Mouse (Mus musculus): Measurements from ENCODE around the gene Ubxn7.

Gene Ubxn7

DNA sequence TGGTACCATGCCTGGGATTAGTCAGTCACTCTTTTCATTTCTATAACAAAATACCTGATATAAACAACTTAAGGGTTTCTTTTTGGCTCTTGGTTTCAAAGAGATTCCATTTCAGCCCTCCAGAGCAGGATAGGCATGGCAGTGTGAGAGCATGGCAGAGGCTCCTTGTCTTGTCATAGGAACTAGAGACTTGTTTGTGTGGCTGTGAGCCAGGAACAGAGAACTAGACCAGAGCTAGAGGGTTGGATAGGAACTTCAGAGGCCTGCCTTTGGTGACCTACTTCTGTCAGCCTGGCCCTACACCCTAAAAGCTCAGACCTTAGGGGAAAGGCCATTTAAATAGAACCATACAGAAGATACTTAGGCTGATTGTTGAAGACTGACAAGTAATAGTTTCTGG lies 50.8 kb downstream of the Ubxn7 start:
- DNase-seq (ENCODE audit: low read depth), result no peak

DNA sequence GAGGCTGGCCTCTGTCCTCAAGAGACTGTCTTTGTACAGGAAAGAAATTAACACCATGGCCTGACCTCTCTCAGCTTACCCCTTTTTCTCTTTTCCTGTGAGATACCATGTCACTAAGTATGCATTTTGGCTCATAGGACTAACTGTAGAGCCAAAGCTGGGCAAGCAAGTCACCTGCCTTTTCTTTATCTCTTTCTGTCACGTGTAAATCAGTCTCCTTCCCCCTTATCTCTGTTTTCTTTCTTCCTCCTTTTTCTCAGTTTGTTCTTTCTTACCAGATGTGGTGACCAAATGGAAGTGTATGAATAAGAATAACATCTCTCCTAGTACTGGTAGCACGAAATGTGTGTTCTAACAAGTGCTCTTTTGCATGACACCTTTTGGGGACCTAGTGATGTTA lies 52.8 kb downstream of the Ubxn7 start:
- no peak for DNase-seq (ENCODE audit: low read depth)

DNA sequence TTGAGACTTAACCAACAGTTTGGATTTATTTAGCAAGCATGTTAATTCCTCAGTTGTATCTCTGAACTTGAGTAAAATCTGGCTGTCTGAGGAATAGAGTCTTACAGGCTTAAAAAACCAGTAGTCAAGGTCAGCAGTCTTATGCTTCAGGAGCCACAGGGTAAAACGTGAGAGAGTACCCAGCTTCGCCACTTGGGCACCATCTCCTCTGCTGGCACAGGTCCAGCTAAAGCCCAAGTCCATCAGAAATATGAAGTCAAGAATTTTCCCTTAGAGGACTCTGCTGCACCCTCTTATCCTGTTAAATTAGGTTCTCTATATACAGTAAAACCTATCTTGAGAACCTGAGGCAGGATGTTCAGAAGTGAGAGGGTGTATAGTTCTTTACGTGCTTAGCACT lies 54.8 kb downstream of the Ubxn7 start:
- no peak for DNase-seq (ENCODE audit: low read depth)

GRCm38 (mm10) chr16:32389049-32389448 lies 57.0 kb downstream of the Ubxn7 start:
- no peak for DNase-seq (ENCODE audit: low read depth)

DNA sequence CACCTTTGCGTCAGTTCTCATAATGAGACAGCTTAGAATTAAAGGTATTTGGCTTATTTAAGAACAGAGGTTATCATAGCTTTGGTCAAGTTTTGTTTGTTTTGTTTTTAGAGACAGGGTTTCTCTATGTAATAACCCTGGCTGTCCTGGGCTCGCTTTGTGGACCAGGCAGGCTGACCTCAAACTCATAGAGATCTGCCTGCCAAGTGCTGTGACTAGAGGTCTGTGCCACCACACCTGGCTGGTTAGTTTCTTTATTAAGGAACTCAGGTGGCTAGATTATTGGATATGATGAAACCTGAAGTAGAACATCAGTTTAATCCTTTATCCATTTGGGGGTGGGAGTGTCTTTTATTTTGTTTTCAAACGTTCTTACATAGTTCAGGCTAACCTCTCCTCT lies 57.8 kb downstream of the Ubxn7 start:
- no peak for DNase-seq (ENCODE audit: low read depth)

GRCm38 (mm10) chr16:32390882-32391281 lies 58.8 kb downstream of the Ubxn7 start:
- no peak for DNase-seq (ENCODE audit: low read depth)

DNA sequence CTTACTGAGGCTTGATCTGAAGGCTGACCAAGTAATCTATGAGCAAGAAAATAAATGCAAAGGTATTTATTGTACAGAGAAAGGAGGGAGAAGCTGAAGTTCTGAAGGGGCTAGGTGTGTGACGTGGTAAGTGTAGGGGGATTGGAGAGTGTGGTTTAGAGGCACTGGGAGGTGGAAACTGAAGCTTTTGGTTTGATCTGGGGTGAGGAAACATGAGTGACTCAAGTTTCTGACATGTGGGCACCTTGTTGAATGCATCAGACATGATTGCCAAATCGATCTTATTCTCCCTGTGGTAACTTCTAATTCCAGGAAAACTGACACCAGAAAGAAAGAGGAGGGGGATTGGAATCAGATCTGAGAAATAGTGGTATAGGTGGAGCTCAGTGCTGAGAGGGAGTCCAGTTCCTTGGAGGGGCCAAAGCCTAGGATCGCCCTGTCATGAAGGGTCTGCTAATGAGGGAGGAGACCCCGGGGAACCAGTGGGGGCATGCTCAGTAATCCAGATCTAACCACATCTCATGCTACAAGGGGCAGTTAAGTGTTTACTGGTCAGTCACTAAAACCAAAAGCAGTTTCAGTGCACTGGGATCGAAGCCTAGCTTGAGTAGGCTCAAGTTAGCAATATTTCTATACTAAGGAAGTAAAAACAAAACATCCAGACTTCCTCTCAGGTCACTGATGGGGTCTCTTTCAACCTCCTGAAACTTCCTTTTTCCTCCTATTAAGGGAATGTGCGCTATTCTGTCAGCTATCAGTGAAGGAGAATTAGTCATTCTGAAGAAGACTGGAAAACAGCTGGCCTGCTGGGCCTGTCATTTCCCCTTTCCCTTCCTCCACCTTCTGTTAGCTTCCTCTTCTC lies 63.9 kb downstream of the Ubxn7 start:
- DNase-seq (ENCODE audit: low read depth), result no peak

DNA sequence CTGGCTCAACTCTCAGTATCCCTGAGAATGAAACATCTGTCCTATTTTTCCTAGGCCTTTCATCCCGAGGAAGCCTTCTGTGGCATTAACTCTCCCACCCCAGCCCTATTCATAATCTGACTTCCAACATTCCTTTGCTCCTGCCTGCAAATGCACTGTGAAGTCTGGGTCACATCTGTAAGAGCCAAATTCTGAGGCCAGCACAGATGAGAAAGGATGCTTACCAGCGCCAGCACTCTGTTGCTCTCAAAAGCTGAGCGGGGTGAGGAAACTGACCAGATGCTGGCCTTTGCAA lies 64.4 kb downstream of the Ubxn7 start:
- DNase-seq (ENCODE audit: low read depth), result no peak

DNA sequence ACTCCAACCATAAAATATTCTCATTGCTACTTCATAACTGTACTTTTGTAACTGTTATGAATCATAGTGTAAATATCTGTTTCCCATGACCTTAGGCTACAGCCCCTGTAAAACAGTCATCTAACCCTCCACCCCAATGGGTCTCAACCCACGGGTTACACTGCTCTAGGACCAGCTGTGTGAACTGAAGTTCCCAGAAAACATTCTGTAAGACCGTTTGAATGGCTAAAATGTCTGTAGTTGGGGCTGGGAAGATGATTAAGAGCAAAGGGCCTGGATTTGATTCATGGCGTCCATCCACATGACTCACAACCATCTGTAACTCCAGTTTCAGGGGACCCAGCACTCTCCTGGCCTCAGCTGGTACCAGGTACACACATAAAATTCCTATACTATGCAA lies 66.1 kb downstream of the Ubxn7 start:
- no peak for DNase-seq (ENCODE audit: low read depth)

- no peak for DNase-seq (ENCODE audit: low read depth)
Measured at GRCm38 (mm10) chr16:32400267-32400666, 68.2 kb downstream of the Ubxn7 start, which contains the start of gene Tm4sf19. Gene Tm4sf19 (plus strand): TSS chr16:32400506.

DNA sequence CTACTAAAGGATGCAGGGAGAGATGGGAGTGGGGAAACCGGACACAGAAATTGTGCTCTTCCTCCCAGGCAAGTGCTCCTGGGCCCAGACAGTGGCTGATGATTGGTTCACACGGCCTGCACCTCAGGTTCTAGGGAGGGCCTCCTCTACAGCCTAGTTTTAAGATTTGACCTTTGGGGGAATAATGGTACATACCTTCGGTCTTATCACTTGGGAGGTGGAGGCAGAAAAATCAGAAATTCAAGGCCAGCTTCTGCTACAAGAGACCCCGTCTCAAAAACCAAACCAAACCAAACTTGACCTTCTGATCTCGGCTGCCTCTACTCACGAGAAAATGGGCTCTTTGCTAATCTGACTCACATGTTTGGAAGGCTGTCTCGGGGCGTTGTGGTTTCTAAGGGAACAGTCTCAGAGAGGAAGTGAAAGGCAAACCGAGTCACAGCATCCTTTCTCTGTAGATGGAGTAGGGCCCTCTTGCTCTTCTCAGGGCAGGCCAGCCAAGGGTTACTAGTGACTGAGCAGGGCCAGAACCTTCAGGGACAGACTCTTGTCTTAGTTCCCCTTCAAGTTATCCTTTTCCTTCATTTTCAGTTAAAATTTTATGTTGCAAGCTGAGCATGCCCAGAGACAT lies 69.4 kb downstream of the Ubxn7 start:
- DNase-seq (ENCODE audit: low read depth), result no peak

- no peak for DNase-seq (ENCODE audit: low read depth)
Measured at GRCm38 (mm10) chr16:32402818-32403217, 70.8 kb downstream of the Ubxn7 start.

DNA sequence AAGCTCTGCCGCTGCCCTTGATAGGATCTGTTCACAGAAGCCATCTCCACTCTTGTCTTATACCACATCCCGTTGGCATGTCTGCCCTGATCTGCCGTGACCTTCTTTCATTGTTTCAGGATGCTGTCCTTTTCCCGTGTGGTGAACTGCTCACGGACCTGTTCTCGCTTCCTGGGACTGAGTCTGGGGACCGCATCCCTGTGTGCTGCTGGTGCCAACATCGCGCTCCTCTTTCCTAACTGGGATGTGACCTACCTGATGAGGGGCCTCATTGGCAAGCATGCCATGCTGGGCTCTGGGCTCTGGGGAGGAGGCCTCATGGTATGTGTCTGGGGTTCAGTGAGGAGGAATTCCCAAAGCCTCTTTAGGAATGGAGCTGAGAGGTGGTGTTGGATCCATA lies 73.7 kb downstream of the Ubxn7 start:
- DNase-seq (ENCODE audit: low read depth), result no peak

GRCm38 (mm10) chr16:32406671-32407070 lies 74.6 kb downstream of the Ubxn7 start:
- no peak for DNase-seq (ENCODE audit: low read depth)

DNA sequence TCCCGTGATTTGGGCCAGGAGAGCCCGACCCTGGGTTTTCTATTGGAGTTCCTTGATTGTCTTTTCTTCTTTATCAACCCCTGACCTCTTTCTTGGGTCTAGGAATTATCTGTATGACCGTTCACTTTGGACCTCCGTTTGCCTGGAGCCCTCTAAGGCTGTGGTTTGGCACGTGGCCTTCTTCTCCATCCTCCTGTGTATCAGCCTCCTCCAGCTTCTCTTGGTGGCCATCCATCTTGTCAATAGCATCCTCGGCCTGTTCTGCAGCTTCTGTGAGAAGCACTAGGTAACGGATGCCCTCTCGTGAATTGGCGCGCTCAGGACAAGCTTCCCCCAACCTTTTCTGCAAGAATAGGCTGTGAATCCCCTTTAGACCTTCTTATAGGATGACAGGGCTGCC lies 75.7 kb downstream of the Ubxn7 start:
- DNase-seq (ENCODE audit: low read depth), result no peak

- DNase-seq (ENCODE audit: low read depth), result no peak
Measured at GRCm38 (mm10) chr16:32417457-32417856, 85.4 kb downstream of the Ubxn7 start.

GRCm38 (mm10) chr16:32419517-32420483 lies 87.7 kb downstream of the Ubxn7 start, which contains the start of gene Tctex1d2:
Gene Tctex1d2 (plus strand): TSS chr16:32419702.
- peak; percentile 92 for DNase-seq (ENCODE audit: low read depth)

DNA sequence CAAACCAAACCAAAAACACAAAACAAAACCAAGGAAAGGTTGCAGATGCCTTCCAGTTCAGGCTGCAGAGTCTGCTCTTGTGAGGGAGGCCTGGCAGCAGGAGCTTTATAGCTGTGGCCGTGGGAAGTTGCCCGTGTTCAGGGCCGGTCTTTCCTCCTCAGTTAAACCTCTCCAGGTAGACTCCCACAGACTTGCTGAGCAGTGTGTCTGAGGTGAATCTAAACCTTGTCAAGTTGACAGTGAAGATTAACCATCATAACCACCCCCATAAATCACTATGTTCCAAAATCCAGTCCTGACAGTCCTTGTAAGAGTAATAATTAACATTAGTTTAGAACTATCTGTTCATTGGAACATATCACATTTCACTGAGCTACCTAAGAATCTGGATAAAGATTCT lies 95.4 kb downstream of the Ubxn7 start:
- no peak for DNase-seq (ENCODE audit: low read depth)

GRCm38 (mm10) chr16:32430474-32431046 lies 98.5 kb downstream of the Ubxn7 start, which contains the start of gene Pcyt1a:
Gene Pcyt1a (plus strand): TSS chr16:32430921.
- peak; percentile 83 for DNase-seq (ENCODE audit: low read depth)

- no peak for DNase-seq (ENCODE audit: low read depth)
Measured at GRCm38 (mm10) chr16:32431047-32431591, 99.1 kb downstream of the Ubxn7 start.

DNA sequence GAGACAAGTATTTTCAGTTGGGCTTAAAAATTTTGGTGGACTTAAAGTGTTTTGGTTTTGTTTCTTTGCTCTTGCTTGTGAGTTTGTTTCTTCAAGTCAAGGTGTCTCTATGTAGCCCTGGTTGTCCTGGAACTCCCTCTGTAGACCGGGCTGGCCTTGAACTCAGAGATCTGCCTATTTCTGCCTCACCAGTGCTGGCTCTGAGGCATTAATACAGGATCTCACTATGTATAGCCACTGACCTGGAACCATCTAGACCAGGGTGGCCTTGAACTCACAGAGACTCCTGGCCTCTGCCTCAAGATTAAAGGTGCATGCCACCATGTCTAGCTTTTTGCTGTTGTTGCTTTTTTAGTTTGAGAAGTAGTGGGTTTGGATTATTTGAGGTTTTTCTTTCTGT lies 99.9 kb downstream of the Ubxn7 start:
- no peak for DNase-seq (ENCODE audit: low read depth)

DNA sequence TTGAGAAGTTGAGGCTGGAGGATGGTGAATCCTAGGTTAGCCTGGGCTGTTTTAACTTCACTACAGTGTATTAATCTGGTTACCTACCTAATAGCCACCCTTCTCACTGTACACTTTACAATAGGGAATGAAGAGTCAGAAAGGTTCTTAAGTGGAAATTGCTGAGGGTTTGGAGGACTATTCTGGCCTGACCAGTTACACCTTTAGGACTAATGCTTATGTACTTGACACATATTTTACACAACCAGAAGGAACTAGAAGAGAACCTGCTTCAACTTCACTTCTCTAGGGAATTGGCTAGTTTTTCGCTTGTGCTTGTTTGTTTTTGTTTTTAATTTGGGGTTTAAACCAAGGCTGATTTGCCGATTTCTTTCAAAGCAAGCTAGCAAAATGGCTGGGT lies 101.1 kb downstream of the Ubxn7 start:
- DNase-seq (ENCODE audit: low read depth), result no peak
